Mouse (Mus musculus): ENCODE results near the gene Snx29.

- no peak for TF ChIP-seq CTCF (IDR thresholded peaks at IDR 0.05; ENCODE audit: borderline replicate concordance, insufficient read depth, low read depth, low read length)
- no peak for TF ChIP-seq POLR2A (IDR thresholded peaks at IDR 0.05; ENCODE audit: borderline replicate concordance, insufficient read depth, low read length)
Measured at GRCm38 (mm10) chr16:11469491-11469890, 146.8 kb downstream of the Snx29 start.
